Mouse (Mus musculus) C2C12 (cell line): Measurements from ENCODE around the gene Gpx4. TPM values are rescaled to one million over a fixed set of nuclear protein-coding genes. Genes with fewer than 3 reads are reported as not detected.

Source experiments
- H3K27me3 ChIP-seq: one replicate; pipeline ENCODE4 v1.6.1; 2011; ENCODE audit not compliant: control insufficient read depth, insufficient read depth, insufficient read length
- H3K36me3 ChIP-seq: one replicate; pipeline ENCODE4 v1.6.1; 2011; ENCODE audit not compliant: control insufficient read depth, insufficient read depth
- H3K4me3 ChIP-seq: one replicate; pipeline ENCODE4 v1.5.1; 2011; ENCODE audit warnings: mild to moderate bottlenecking, control low read depth; ENCODE audit not compliant: poor library complexity, insufficient read depth, severe bottlenecking
- H3K79me2 ChIP-seq: one replicate; pipeline ENCODE4 v1.6.1; 2011; ENCODE audit not compliant: control insufficient read depth, insufficient read depth
- H3K79me3 ChIP-seq: one replicate; pipeline ENCODE4 v1.6.1; 2011; ENCODE audit warnings: low read depth, control low read depth
- H3ac ChIP-seq: one replicate; pipeline ENCODE3; 2011; ENCODE audit warnings: low read depth; ENCODE audit not compliant: control insufficient read depth, insufficient read length
- CEBPB ChIP-seq: IDR thresholded peaks from one replicate; pipeline ENCODE4 v1.6.1; 2011; ENCODE audit warnings: low read depth, mild to moderate bottlenecking, control low read depth, moderate library complexity
- CTCF ChIP-seq: IDR thresholded peaks from one replicate; pipeline ENCODE4 v1.5.1; 2011; ENCODE audit not compliant: control insufficient read depth, insufficient read depth, insufficient read length
- FOSL1 ChIP-seq: IDR thresholded peaks from one replicate; pipeline ENCODE4 v1.8.0; 2011; ENCODE audit warnings: mild to moderate bottlenecking, low read length; ENCODE audit not compliant: poor library complexity, insufficient read depth, severe bottlenecking
- MAX ChIP-seq: IDR thresholded peaks from one replicate; pipeline ENCODE4 v1.6.1; 2011; ENCODE audit warnings: mild to moderate bottlenecking, control low read depth
- MYOD1 ChIP-seq: IDR thresholded peaks from one replicate; pipeline ENCODE4 v1.6.1; 2011; ENCODE audit warnings: low read depth; ENCODE audit not compliant: control insufficient read depth, insufficient read length
- MYOG ChIP-seq: IDR thresholded peaks from one replicate; pipeline ENCODE4 v1.6.1; 2011; ENCODE audit not compliant: control insufficient read depth, insufficient read length; ENCODE audit errors: extremely low read depth
- USF1 ChIP-seq: IDR thresholded peaks from one replicate; pipeline ENCODE4 v1.6.1; 2011; ENCODE audit warnings: low read depth, mild to moderate bottlenecking, control low read depth, moderate library complexity
- polyA plus RNA-seq: library from polyadenylated mRNA; unstranded; fragments of >200 nt; fragmentation: generic; extraction: Trizol; gene quantifications from one replicate; pipeline ENCODE4 v1.2.1, GENCODE M21; 2012; ENCODE audit warnings: missing spikeins

Gene Gpx4
- polyA plus RNA-seq, 1 experiment, result 964 TPM

DNA sequence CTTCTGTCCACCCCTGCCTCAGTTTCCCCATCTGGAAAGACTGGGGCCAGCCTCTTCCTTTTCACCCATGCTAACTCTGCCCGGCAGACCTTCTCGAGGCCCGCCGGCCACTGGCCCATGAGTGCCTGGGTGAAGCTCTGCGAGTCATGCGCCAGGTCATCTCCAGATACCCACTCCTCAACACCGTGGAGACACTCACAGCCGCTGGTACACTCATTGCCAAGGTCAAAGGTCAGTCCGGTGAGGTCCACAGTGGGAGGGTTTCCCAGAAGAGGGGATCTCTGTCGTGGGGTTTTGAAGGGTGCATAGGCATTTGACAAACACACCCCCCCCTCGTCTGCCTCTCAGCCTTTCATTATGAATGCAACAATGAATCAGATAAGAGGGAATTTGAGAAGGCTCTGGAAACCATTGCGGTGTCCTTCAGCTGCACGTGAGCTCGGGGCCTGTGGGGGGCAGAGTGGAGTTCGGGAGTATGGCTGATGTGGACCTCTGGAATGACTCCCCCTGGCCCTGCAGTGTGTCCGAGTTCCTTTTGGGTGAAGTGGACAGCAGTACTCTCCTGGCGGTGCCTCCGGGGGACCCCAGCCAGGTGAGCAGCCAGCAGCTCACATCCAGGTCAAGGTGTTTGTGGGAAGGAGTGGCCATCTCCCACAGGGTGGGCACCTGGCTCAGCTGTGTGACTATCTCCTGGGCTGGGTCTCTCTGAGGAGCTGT is 26.2 kb upstream of the Gpx4 start:
- Histone ChIP-seq H3K36me3 (no peaks in the 10 kb centered on the region), H3K79me2 (no peaks in the 10 kb centered on the region), H3K4me3 (no peak overlapping the region), H3K79me3 (no peaks in the 10 kb centered on the region), H3K27me3 (no peaks in the 10 kb centered on the region), H3ac (no peak overlapping the region)
- no peak for TF ChIP-seq MAX
- no peak for TF ChIP-seq MYOG
- TF ChIP-seq MYOD1, result no peak
- TF ChIP-seq CEBPB, result no peak
- TF ChIP-seq CTCF, result no peak
- TF ChIP-seq FOSL1, result no peak
- TF ChIP-seq USF1, result no peak

DNA sequence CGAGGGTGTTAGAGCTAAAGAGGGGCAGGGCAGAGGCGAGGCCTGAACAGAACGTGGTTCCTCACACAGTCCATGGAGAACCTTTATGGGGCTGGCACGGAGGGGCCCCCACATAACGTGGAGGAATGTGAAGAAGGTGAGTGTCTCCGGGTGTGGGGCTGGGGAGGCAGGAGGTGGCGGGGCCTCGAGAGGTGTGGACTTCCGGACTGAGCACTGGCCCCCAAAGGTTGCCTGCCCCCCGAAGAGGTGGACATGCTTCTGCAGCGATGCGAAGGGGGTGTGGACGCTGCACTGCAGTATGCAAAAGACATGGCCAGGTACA is 25.7 kb upstream of the Gpx4 start:
- Histone ChIP-seq H3K79me3 (no peaks in the 10 kb centered on the region), H3ac (no peak overlapping the region), H3K4me3 (no peak overlapping the region), H3K79me2 (no peaks in the 10 kb centered on the region), H3K27me3 (no peaks in the 10 kb centered on the region), H3K36me3 (no peaks in the 10 kb centered on the region)
- no peak for TF ChIP-seq MYOG
- no peak for TF ChIP-seq CTCF
- no peak for TF ChIP-seq MYOD1
- TF ChIP-seq USF1, result no peak
- TF ChIP-seq MAX, result no peak
- TF ChIP-seq FOSL1, result no peak
- no peak for TF ChIP-seq CEBPB

DNA sequence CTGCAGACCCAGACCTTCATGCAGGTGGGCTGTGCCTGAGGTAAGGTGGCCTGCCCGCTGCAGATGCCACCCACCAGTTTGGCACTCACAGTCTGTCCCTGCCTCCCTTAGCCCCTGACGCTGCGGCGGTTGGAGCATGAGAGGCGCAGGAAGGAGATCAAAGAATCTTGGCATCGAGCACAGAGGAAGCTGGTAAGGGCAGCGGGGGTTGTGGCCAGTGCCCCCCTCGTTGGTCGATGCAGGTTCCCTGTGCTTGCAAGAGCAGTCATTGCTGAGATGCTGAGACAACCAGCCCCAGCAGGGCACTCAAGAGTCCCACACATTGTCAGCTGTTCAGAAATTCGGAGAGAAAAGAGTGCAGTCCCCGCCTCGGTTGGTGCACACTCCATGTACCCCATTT is 24.8 kb upstream of the Gpx4 start:
- no peak overlapping the region for H3ac ChIP-seq
- H3K79me3 ChIP-seq, result no peaks in the 10 kb centered on the region
- H3K27me3 ChIP-seq, result no peaks in the 10 kb centered on the region
- H3K4me3 ChIP-seq, result no peak overlapping the region
- TF ChIP-seq FOSL1 (no peak), USF1 (no peak), MYOG (no peak), MYOD1 (no peak), MAX (no peak)
- H3K36me3 ChIP-seq, result no peaks in the 10 kb centered on the region
- no peaks in the 10 kb centered on the region for H3K79me2 ChIP-seq

DNA sequence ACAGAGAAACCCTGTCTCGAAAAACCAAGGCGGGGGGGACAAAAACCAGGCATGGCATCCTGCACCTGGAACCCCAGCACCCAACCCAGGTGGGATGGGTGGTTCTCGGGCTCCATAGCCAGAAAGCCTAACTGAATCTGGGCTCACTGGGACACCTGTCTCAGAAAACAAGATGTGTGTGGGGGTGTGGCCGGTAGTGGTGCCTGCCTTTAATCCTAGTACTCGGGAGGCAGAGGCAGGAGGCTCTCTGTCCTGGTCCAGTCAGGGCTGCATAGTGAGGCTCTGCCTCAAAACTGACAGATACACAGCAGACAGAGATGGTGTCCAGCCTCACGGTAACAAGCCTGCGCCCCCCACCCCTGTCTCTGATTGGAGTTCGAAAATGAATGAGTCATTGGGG is 24.2 kb upstream of the Gpx4 start:
- no peak for TF ChIP-seq FOSL1
- TF ChIP-seq CEBPB, result no peak
- TF ChIP-seq MYOD1, result no peak
- TF ChIP-seq MAX, result no peak
- no peak for TF ChIP-seq CTCF
- no peak for TF ChIP-seq MYOG
- TF ChIP-seq USF1, result no peak
- Histone ChIP-seq H3K27me3 (no peaks in the 10 kb centered on the region), H3K79me3 (no peaks in the 10 kb centered on the region), H3K79me2 (no peaks in the 10 kb centered on the region), H3ac (no peak overlapping the region), H3K36me3 (no peaks in the 10 kb centered on the region), H3K4me3 (no peak overlapping the region)

DNA sequence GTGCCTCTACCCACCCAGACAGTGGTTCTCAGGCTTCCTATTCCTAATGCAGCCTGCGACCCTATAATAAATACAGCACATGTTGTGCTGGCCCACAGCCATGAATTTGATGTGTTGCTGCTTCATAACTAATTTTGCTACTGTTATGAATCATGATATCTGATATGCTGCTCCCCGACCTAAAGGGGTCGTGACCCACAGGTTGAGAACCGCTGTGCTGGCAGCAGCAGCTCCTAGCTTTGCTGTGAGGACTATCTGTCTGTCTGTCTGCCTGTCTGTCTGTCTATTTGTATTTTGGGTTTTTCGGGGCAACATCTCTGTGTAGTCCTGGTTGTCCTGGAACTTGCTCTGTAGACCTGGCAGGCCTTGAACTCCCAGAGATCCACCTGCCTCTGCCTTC is 23.2 kb upstream of the Gpx4 start:
- Histone ChIP-seq H3K36me3 (no peaks in the 10 kb centered on the region), H3K79me2 (no peaks in the 10 kb centered on the region), H3K27me3 (no peaks in the 10 kb centered on the region), H3K79me3 (no peaks in the 10 kb centered on the region), H3K4me3 (no peak overlapping the region), H3ac (no peak overlapping the region)
- peak; percentile 63 for TF ChIP-seq MAX
- TF ChIP-seq MYOG, result no peak
- TF ChIP-seq CEBPB, result no peak
- no peak for TF ChIP-seq MYOD1
- TF ChIP-seq FOSL1, result no peak
- TF ChIP-seq USF1, result no peak
- no peak for TF ChIP-seq CTCF

DNA sequence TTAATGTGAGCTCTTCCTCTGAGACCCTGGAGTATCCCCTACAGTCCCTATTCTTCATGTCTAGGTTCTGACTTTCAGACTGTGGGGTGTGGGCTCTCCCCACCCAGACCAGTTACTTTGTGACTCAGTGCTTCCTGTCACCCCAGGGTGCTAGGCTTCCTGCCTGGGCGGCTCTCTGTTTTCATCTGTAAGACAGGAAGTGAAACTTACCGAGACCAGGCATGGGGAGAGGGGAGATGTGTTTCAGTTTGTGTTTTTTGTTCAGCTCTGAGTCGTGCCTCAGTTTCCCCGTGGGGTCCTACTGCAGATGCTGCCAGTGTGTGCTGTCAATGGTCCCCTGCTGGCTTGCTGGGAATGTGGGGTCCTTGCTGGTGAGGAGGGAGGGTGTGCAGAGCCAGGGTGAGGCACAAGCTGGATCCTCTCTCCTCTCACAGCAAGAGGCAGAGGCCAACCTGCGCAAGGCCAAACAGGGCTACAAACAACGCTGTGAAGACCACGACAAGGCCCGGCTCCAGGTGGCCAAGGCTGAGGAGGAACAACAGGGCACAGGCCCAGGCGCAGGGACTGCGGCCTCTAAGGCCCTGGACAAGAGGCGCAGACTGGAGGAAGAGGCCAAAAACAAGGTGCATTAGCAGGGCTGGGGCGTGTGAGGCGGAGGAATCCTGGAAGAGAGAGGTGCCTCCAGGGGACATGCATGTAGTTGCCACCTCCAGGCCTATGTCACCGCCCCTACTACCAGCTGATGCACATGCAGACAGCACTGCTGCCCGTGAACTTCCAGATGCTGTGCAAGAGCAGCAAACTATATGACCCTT is 22.5 kb upstream of the Gpx4 start:
- H3K4me3 ChIP-seq, result no peak overlapping the region
- no peak for TF ChIP-seq CTCF
- TF ChIP-seq MAX, result no peak
- no peak for TF ChIP-seq MYOD1
- TF ChIP-seq MYOG, result no peak
- no peak for TF ChIP-seq CEBPB
- no peak for TF ChIP-seq USF1
- TF ChIP-seq FOSL1, result no peak
- no peaks in the 10 kb centered on the region for H3K79me2 ChIP-seq
- H3K79me3 ChIP-seq, result no peaks in the 10 kb centered on the region
- H3K27me3 ChIP-seq, result no peaks in the 10 kb centered on the region
- H3K36me3 ChIP-seq, result no peaks in the 10 kb centered on the region
- H3ac ChIP-seq, result peak overlapping the region; percentile 19
